Mouse (Mus musculus): ENCODE results near the gene Psmb5.

GRCm38 (mm10) chr14:54609962-54610361, 7.9 kb downstream of the Psmb5 start:
- TF ChIP-seq CTCF (IDR thresholded peaks at IDR 0.05; ENCODE audit: control insufficient read depth, insufficient read depth, insufficient read length) (no peak), MAX (IDR thresholded peaks at IDR 0.05) (no peak), FOSL1 (IDR thresholded peaks at IDR 0.05; ENCODE audit: insufficient read depth, low read length, poor library complexity, severe bottlenecking) (no peak), CEBPB (IDR thresholded peaks at IDR 0.05; ENCODE audit: low read depth) (no peak)
